Mouse (Mus musculus) gonadal fat pad, adult 2 months (tissue): ENCODE results near the gene Utp15. TPM values are rescaled to one million over a fixed set of nuclear protein-coding genes. Genes with fewer than 3 reads are reported as not detected.

Experiments
- DNase-seq: peaks from one replicate; pipeline ENCODE4 v3.0.0-alpha.2; 2012; ENCODE audit warnings: low read depth
- polyA plus RNA-seq: library from polyadenylated mRNA; depleted of rRNA; stranded (reverse); fragments of >200 nt; gene quantifications from 2 replicates; pipeline ENCODE4 v1.2.3, GENCODE M21; 2012; rRNA removed

The Utp15 gene
- polyA plus RNA-seq, result 6.5 and 7.9 TPM in 2 replicates

DNA sequence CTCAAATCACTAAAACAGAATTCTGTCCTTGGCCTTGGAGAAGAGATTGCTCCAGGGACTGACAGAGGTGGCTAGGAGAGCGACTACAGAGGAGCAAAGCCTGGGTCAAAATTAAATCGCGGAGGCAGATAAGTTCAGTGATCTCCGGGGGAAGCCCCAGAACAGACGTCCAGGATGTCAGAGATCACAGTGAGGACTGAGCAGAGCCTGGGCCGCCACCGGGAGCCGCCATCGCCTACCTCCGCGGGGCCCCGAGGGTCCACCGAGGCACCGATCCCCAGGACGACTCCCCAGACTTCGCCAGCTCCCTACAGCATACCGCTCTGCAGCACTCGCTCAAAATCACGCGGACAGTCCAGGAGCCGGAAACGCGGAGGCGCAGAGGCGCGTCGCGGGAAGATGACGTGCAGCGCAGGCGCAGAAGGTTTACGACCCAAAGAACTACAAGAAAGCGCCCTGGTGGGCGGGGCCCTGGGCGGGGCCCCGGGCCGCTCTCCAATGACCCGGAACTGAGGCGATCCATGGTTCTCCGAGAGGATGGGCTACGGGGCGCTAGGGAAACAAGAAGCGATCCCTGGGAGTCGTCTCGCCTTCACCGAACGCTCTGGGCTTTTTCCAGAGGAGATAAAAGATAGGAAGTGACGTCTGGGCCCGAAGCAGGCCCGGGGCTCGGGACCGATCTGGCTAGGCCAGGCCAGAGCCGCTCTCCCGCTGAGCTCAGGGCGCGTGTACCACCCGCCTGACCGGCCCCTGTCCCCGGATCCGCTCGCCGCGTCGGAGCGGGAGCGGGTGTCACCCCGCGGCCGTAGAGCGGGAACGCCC lies at the start of gene Utp15, which contains the start of gene Ankra2:
Gene Utp15 (minus strand): TSS at position 406 of the 822 bp plus-strand sequence.
Gene Ankra2 (plus strand): TSS at position 439 of the 822 bp plus-strand sequence.
- peak; percentile 77 for DNase-seq

DNA sequence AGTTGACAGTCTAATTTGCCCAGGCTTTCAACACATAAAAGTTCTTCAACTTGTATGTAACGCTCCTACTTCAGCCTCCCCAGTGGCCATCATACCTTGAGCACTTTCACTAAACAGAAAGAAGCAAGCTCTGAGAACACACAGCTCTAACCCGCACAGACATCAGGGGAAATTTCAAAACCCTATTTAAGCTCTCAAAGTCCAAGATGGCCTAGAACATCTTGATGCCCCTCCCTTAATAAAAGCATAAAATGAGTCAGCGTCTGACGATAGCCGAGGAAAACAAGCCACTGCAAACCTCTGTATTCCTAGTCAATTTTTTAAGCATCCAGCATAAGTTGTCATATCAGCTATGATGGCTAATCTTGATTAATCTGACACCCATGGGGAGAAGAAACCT lies 48.8 kb upstream of the Utp15 start:
- DNase-seq, result no peak

DNA sequence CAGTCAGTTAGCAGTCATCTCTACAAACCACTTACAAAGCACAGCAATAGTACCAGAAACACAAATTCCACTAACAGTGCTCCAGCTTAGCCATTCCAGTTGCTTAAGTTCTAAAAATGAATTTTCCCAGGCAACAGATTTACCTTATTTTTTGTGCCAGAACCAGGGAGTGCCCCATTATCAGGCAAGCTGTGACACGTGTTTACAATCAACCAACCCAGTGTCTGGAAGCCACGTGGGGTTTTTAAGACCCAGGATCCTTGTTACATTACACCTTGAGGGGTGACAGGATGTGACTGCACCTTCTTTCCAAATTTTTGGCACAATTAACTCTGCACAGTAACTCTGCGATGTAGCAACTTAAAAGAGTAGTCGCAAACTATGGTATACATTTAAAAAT lies 45.9 kb upstream of the Utp15 start:
- no peak for DNase-seq

DNA sequence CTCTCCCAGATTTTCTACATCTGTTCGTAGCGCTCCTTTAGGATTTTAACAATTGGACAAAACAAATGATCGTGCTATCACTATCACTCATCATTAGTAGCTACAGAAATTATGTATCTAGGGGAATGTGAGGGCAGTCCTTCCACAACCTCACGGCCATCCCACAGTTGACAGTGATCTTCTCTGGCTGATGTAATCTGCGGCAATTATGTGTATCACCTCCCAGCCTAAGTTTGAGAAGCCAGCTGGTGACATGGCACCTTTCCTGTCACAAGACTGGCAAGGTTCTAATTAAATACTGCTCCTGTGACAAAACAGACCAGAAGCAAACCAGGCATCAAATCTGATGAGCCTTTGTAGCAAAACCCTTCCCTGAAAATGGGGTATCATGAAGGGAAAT lies 45.2 kb upstream of the Utp15 start:
- no peak for DNase-seq

DNA sequence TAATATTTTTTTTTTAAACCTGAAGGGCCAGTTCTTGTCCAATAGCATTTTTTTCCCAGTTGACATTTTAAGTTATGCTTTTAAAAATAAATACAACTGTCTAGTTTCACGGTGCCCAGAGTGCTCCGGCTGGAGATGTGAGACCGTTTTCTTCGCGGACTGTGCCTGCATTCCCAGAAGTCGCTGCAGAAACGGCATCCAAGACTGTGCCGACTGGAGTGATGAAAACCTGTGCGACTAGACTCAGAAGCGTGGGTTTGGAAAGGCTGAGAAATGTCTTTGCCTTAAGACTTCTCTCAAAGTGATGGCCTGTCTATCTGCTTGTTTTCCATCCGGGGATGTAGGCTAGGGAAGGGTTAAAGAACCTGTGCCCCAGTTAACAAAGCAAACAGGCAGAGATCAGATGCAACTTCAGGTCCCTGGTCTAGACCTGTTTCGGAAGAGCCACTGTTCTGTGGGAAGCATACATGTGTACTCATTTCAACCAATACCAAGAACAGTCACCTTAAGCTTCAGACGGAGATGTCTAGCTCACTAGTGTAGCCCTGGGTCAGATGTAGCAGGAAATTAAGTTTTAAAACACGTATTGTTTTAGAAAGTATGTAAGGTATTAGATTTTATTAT lies 44.1 kb upstream of the Utp15 start:
- no peak for DNase-seq

DNA sequence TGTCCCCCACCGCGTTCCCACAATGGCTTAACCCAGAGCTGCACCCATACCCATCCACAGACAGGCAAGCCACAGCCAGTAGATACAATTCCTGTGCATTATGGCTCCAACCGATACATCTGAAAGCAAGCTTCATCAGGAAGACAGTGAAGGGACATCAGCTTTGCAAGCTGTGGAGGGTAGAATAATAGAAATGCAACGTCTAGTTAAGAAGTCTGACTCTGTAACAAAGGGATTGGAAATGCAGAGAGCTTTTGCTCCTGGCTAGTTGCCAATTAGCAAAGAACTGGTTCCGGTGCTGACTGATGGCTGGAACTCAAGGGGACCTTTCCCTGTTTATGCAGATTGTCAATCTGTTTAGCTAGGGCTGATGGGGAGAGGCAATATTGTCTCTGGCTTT lies 43.6 kb upstream of the Utp15 start:
- no peak for DNase-seq

DNA sequence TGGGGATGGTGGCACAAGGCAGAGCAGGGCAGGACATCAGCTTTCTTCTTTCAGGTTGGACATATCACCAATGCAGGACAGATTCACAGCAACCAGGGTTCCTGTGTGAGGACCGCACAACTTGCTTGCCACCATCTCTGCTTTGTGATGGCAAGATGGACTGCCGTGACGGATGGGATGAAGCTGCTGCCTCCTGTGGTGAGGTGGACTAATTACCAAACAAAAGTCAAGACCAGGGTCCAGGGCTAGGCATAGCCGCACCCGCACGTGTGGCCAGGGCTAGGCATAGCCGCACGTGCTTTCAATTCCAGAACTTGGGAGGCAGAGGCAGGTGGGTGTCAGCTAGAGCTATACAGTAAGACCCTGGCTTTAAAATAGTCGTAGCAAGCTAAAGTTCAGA lies 42.4 kb upstream of the Utp15 start:
- no peak for DNase-seq

DNA sequence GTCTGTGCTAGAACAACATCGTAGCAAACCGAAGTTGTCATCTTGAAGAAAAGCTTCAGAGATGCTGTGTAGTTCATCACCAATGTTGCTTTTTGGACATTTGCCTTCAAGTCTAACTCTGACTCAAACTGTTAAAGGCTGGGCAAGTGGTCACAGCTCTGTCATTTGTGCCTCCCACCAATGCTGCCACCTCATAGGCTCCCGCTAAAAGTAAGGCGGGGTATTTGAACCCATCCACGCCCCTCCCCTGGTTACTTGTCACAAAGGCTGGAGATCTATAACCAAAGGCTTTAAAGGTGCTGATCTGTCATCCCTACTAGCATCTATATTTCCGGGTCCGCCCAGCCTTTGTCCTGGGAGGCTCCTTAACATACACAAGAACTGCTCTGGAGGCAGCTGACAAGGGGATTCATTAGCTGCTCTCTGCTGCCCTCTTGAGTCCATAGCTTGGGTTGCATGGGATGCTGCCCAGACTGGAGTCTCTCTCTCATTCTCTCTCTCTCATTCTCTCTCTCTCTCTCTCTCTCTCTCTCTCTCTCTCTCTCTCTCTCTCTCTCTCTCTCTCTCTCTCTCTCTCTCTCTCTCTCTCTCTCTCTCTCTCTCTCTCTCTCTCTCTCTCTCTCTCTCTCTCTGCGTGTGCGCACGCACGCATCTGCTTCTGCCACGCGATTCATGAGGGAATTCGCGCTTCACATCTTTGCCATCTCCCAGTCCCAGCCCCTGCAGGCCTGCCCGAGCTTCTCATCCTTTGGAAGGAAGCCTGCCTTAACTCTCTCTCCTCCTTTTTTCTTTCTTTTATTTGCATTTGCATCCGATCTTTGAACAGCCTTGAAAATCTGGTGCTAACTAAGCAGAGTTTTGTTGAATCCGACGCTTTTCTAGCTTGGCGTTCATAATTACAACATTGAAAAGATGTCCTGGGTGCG lies 36.3 kb upstream of the Utp15 start:
- no peak for DNase-seq

DNA sequence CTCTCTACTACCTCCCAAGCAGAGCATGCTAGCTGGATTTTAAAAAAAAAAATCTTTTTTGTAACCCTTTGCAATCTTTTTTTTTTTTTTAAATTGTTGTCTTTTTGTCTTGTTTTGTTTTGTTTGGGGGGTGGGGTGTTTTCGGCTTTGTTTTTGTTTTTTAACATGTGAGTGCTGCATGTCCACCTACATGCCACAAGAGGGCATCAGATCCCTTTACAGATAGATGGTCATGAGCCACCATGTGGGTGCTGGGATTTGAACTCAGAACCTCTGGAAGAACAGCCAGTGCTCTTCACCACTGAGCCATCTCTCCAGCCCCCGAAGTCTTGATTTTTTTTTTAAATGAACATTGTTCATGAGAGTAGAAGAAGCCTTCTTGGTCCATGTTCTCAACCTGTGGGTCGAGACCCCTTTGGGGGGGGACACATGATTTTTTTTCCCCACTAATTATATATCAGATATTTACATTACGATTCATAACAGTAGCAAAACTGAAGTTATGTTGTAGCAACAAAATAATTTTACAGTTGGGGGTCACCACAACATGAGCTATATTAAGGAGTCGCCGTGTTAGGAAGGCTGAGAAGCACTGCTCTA lies 35.1 kb upstream of the Utp15 start:
- no peak for DNase-seq

DNA sequence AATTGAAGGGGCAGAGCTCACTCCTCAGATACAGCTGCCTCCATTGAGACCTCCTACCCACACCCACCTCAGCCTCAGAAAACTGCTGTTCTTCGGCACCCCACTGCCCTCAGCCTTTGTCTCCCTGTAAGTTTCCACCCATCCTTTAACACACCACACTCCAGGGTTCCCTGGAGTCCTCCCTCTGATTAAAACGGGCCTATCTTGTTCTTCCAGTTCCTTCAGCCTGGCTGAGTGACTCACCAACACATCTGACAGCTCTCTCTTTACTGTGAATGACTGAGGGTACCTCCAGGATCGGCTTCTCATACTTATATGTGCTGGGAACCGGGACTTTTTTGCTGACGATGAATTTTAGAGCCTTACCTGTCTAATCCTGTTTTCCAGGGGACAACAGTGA lies 33.2 kb upstream of the Utp15 start:
- no peak for DNase-seq

DNA sequence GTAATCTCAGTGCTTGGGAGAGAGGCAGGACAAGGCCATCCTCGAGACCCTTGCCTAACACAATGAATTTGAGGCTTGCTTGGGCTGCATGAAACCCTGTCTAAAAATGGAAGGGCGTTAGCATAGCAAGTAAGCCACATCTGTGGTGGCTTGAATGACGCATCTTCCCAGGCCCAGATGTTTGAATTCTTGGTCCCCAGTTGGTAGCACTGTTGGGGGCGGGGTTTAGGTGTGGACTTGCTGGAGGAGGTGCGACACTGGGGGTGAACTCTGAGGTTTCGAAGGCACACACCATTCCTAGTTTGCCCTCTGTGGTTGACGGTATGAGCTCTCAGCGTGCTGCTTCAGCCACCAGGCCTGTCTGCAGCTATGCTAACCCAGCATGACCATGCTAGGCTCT lies 28.9 kb upstream of the Utp15 start:
- DNase-seq, result no peak

DNA sequence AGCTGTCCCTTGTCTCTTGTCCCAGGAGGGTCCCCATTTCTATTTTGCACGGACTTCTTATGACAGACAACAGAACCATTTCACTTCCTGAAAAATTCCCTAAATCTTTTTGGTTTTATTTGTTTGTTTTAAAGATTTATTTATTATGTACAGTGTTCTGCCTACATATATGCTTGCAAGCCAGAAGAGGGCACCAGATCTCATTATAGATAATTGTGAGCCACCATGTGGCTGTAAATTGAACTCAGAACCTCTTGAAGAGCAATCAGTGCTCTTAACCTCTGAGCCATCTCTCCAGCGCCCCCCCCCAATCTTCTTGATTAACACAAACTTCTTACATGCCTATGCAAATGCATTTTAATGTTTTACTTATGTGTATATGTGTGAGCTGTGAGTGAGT lies 27.9 kb upstream of the Utp15 start:
- DNase-seq, result no peak

DNA sequence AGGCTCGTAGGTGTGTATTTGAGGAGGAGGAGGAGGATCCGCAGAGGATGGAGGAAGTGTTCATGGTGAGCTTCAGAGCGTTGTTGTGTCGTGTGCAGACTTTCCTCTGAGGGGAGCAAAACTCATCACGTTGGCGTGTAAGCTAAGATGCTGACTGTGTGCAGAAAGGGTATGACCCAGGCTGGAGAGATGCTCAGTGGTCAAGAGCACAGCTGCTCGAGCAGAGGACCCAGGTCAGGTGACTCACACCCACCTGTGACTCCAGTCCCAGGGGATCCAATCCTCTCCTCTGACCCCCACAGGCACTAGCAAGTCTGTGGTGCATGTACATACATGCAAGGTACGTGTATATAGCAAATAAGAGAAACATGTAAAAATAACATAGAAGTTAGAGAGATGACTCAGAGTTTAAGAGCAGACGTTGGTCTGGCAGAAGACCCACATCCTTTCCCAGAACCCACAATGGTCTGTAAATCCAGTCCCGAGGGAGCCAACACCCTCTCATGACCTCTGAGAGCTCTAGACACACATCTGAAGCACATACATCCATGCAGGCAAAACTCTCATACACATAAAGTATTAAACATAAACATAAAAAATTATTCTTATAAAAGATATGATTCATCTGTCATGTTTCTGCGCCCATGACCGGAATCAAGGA lies 18.3 kb upstream of the Utp15 start:
- DNase-seq, result no peak

DNA sequence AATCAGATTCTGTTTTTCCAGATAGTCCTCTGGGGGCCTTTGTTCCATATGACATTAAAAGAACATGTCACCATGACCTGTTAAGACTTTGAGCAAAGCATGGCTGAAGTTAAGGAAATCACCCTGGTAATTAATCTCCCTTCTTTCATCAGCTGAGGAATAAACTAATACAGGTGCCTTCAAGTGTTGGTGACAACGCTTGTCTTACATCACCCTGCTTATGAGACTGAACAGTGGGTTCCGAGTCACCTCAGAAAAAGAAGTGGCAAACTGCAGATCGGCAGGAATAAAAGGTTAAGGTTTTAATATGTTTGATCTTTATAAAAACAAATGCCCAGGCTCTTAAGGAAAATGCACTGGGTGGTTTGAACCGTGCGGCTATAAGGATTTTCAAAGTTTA lies 16.8 kb upstream of the Utp15 start, which contains the start of gene Gm21976:
Gene Gm21976 (plus strand): TSS at position 202 of the 400 bp plus-strand sequence.
- no peak for DNase-seq

DNA sequence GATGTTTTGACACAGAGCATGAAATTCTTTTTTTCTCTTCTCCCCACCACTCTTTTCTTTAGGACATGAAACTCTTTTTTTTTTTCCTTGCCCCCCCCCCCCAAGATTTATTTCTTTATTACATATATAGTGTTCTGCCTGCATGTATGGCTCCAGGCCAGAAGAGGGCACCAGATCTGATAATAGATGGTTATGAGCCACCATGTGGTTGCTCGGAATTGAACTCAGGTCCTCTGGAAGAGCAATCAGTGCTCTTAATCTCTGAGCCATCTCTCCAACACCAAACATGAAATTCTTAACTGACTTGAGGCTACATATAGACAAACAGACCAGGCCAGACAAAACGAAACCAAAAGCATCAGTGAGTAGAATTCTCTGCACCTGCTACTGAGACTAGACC lies 14.7 kb upstream of the Utp15 start:
- no peak for DNase-seq

DNA sequence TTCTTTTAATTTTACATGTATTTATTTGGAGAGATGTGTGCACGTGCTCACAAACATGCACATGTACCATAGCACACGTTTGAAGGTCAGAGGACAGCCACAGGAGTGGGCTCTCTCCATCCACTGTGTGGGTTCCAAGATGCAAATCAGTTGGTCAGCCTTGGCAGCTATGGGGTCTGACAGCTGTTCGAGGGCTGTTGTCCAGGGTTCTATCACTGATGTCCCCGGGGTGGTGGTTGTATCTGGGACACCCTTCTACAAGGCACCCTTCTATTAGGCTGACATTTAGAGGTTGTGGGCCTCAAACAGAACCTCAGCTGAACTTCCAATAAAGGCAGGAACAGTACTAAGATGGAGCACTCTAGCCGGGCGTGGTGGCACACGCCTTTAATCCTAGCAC lies 13.4 kb upstream of the Utp15 start:
- DNase-seq, result no peak

DNA sequence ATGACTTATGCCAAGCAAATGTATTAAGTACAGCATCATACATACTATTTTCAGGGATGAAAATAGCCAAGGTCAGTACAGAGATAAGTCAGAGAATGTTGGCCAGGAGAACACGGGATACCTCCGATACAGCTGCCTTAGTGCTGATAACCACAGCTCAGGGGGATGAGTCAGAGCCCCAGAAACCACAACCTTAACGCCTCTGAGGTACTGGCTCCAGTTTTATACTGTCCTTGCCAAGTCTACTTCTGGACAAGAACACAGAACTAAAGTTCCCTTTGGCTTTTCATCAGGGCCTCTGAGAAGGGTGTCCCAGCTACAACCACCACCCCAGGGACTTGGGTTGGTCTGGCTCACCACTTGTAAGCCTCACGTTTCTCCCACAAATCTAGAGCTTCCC lies 12.8 kb upstream of the Utp15 start:
- DNase-seq, result no peak

DNA sequence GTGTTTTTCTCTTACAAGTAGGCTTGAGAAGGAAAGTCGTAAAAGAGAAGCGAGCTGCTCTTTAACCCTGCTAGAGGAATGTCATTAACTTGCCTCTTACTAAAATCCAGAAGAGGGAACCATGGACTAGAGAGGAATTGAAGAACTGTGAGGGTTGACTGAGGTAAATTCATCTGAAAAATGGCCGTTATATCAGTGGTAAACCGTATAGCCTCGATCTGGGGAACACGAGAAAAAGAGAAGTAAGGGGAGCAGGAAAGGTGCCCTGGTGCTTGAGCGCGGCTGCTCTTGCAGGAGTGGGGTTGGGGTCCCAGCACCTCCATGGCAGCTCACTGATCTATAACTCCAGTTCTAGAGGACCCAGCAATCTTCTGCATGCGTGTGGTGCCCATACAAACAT lies 11.2 kb upstream of the Utp15 start:
- no peak for DNase-seq

DNA sequence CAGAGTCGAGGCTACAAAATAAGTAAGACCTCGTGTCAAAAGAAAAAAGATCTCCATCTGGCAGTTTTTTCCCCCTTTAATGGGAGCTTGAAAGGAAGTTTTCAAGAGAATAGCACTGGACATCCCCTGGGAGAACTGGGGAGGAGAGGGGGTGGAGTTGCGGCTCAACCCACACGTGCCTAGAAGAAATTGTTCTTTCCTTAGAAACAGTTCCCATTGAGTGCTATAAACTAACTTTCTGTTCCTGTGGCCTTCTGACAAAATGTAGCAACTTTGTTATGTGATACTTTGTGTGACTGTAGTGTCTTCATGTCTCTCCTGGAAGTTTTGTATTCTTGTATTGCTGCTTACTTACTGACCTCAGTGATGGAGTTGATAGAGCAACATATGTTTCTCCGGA lies 1.3 kb upstream of the Utp15 start:
- DNase-seq, result no peak

DNA sequence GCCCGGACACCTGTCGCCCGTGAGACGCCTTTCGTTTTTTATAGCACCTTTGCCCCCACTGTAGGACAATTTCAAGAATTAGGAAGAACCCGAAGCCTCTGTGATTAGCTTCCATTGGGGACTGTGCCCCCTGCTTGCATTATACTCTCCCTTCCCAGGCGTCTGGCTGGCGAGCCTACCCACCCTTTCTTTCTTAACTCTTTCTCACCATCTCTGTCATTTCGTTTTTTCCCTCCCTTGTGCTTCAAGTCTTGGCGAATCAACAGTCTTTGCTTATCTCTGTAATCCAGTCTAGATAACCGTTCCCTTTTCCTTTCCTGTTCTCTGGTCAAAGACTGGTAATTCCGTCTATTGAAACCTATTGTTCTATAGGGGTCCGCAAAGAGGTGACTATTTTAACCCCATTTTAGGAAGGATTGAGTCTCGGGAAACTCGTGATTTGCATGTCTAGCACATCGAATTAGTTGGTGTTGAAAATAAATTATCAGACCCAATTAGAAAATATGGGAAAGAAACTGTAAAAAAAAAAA lies 682 bp upstream of the Utp15 start:
- DNase-seq, result no peak

DNA sequence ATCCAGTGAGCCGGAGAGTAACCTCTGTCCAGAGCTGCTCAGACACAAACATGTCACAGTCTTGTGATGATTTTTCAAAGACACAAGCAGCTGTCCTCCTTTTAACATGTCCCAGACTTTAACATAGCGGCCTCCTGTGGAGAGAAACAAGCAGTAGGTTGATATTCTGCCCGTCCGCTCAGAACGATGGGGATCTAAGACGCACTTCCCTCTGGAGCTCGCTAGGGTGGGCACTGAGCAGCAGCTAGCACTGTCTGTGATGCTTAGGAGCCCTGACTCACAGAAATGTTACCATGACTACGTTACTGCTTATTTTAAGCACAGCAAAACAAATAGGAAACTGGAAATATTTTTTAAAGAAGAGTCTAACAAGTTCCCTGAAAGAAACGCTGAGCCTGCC lies 7.9 kb downstream of the Utp15 start:
- DNase-seq, result no peak
